Mouse (Mus musculus): ENCODE results near the gene Fam83g.

Fam83g gene

GRCm38 (mm10) chr11:61662189-61662588 lies 21.7 kb upstream of the Fam83g start:
- TF ChIP-seq GATA4 (IDR thresholded peaks at IDR 0.05; ENCODE audit: insufficient replicate concordance, low read length) = no peak

GRCm38 (mm10) chr11:61665401-61665800 lies 18.5 kb upstream of the Fam83g start:
- no peak for TF ChIP-seq GATA4 (IDR thresholded peaks at IDR 0.05; ENCODE audit: insufficient replicate concordance, low read length)

GRCm38 (mm10) chr11:61665991-61666799 lies 17.7 kb upstream of the Fam83g start:
- TF ChIP-seq GATA4 (IDR thresholded peaks at IDR 0.05; ENCODE audit: insufficient replicate concordance, low read length) = no peak

- no peak for TF ChIP-seq GATA4 (IDR thresholded peaks at IDR 0.05; ENCODE audit: insufficient replicate concordance, low read length)
Measured at GRCm38 (mm10) chr11:61667248-61667647, 16.6 kb upstream of the Fam83g start.

- TF ChIP-seq GATA4 (IDR thresholded peaks at IDR 0.05; ENCODE audit: insufficient replicate concordance, low read length) = no peak
Measured at GRCm38 (mm10) chr11:61667782-61668181, 16.1 kb upstream of the Fam83g start.

- TF ChIP-seq GATA4 (IDR thresholded peaks at IDR 0.05; ENCODE audit: insufficient replicate concordance, low read length) = no peak
Measured at GRCm38 (mm10) chr11:61669492-61670490, 14.1 kb upstream of the Fam83g start.

- no peak for TF ChIP-seq GATA4 (IDR thresholded peaks at IDR 0.05; ENCODE audit: insufficient replicate concordance, low read length)
Measured at GRCm38 (mm10) chr11:61671781-61672383, 12.0 kb upstream of the Fam83g start.

- TF ChIP-seq GATA4 (IDR thresholded peaks at IDR 0.05; ENCODE audit: insufficient replicate concordance, low read length) = no peak
Measured at GRCm38 (mm10) chr11:61673686-61674085, 10.2 kb upstream of the Fam83g start.

- no peak for TF ChIP-seq GATA4 (IDR thresholded peaks at IDR 0.05; ENCODE audit: insufficient replicate concordance, low read length)
Measured at GRCm38 (mm10) chr11:61674151-61674838, 9.6 kb upstream of the Fam83g start.

- no peak for TF ChIP-seq GATA4 (IDR thresholded peaks at IDR 0.05; ENCODE audit: insufficient replicate concordance, low read length)
Measured at GRCm38 (mm10) chr11:61674839-61675159, 9.1 kb upstream of the Fam83g start.

GRCm38 (mm10) chr11:61675332-61675731 lies 8.6 kb upstream of the Fam83g start:
- TF ChIP-seq GATA4 (IDR thresholded peaks at IDR 0.05; ENCODE audit: insufficient replicate concordance, low read length) = no peak

GRCm38 (mm10) chr11:61676216-61676854 lies 7.6 kb upstream of the Fam83g start:
- no peak for TF ChIP-seq GATA4 (IDR thresholded peaks at IDR 0.05; ENCODE audit: insufficient replicate concordance, low read length)

GRCm38 (mm10) chr11:61677709-61678108 lies 6.2 kb upstream of the Fam83g start:
- TF ChIP-seq GATA4 (IDR thresholded peaks at IDR 0.05; ENCODE audit: insufficient replicate concordance, low read length) = no peak

- TF ChIP-seq GATA4 (IDR thresholded peaks at IDR 0.05; ENCODE audit: insufficient replicate concordance, low read length) = no peak
Measured at GRCm38 (mm10) chr11:61679091-61679866, 4.6 kb upstream of the Fam83g start.
